Mouse (Mus musculus) gastrocnemius, adult 8-10 months (tissue): ENCODE results near the gene Cfl2. TPM values are rescaled to one million over a fixed set of nuclear protein-coding genes. Genes with fewer than 3 reads are reported as not detected.
A peak's percentile ranks its signal among the peaks of the same experiment; 100 is the strongest.
"Not testable (repeated sequence)": the region's sequence is repeated elsewhere in the genome, so short reads cannot be mapped to it uniquely, and the experiment has no call there.

Source experiments
- DNase-seq, 2 experiments: peaks; one replicate each; pipeline ENCODE4 v3.0.0; 2022; ENCODE audit warnings: low spot score in 2 of 2
- total RNA-seq, 4 experiments: library from RNA; stranded (reverse); gene quantifications; 2 replicates each; pipeline ENCODE4 v1.2.4; 2022

Gene Cfl2
- total RNA-seq, 4 experiments from 2014 or later = 479 to 530 (median 494) TPM

- not testable (repeated sequence) for DNase-seq
Observed at GRCm38 (mm10) chr12:54831927-54832326, 30.8 kb downstream of the Cfl2 start.

- DNase-seq = peak; percentile 62 to 64
Observed at GRCm38 (mm10) chr12:54830574-54830973, 32.1 kb downstream of the Cfl2 start.

DNA sequence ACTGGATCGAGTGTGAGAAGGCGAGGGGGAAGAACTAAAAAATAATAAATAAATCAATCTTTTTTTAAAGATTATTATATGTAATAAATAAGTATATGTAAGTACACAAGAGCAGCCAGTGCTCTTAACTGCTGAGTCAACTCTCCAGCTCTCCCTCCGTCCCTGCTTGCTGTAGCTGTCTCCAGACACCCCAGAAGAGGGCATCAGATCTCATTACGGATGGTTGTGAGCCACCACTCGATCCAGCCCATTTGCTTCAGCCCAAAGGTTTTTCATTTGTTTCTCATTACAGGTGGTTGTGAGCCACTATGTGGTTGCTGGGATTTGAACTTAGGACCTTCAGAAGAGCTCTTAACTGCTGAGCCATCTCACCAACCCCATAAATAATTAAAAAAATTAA is 32.8 kb downstream of the Cfl2 start:
- DNase-seq = no peak

DNA sequence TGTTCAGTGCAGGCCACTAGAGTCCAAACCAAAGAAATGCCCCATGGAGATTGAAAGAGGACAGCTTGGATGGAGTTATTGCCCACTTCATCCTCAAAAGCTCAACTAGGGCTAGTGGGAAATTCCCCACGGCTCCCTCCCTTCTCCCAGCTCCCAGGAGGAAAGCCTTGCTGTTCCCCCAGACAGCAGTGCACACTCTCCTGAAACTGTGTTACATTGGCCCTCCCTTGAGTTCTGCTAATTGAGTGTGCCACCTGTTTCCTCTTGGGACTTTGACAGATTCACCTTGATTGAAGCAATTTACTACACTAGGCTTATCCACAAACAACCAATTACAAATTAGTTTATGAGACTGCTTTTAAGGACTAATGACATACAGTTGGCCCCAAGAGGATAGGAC is 34.6 kb downstream of the Cfl2 start:
- no peak for DNase-seq

GRCm38 (mm10) chr12:54825202-54825601 is 37.5 kb downstream of the Cfl2 start:
- no peak for DNase-seq

DNA sequence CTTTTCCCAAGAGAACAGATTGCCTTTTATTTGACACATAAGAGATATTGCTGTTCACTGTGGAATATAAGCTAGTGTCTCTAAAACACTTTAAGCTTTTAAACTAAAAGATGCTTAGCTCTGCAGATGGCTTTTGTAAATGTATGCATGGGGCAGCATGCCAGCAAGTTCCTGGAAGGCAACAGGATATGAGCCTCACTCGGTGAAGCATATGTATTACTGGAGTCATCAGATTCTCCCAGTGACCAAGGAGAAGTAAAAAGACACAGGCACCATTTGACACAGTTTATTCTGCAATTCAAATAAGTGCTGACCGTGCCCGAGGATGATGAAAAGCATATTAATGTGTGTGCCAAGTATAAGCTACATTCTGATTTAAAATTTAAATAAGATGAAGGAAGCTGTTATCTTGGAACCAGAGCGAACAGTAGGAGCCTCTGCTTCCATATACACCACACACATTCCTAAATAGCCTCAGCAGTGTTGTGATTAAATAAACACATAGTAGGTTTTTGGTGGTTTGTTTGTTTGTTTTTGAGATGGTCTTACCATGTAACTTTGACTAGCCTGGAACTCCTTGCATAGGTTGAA is 39.7 kb downstream of the Cfl2 start:
- DNase-seq = no peak

DNA sequence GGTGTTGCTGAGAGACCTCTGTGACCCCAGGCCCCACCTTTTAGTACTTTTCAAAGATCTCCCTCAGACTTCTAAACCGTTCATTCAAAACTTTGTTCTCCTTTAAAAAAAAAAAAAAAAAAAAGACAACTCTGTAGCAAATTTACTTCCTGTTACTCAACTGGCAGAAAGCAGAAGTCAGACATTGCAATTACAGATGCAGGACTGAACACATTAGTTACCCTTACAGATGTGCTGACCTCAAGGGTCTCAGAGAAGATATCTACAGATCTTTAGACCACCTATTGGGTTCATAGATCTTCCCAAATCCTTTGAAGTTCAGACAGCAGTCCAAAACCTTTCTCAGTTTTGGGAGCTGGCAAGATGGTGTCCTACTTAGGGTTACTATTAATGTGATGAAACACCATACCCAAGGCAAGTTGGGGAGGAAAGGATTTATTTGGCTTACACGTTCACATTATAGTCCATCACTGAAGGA is 42.0 kb downstream of the Cfl2 start:
- DNase-seq = no peak

- DNase-seq = no peak
Observed at GRCm38 (mm10) chr12:54819181-54819935, 43.3 kb downstream of the Cfl2 start.

GRCm38 (mm10) chr12:54810142-54810541 is 52.5 kb downstream of the Cfl2 start:
- DNase-seq = no peak

Other genes with a start within 250 kb of the Cfl2 start
- 10 to 100 TPM; 16.3 to 23.9 (median 19.2) TPM for gene Sptssa, start 206.3 kb downstream of the Cfl2 start, total RNA-seq
- gene Eapp, start 167.0 kb downstream of the Cfl2 start, total RNA-seq = 10 to 100 TPM; 15.1 to 24.6 (median 15.1) TPM
- gene Snx6, start 67.2 kb downstream of the Cfl2 start, total RNA-seq = 10 to 100 TPM; 19.1 to 21.2 (median 19.7) TPM
- gene Gm20403, start 123.7 kb upstream of the Cfl2 start, total RNA-seq = not detected
- 1 to 10 TPM; 1.8 to 3.1 (median 2.7) TPM for gene Baz1a, start 151.5 kb upstream of the Cfl2 start, total RNA-seq
- 10 to 100 TPM in 1 of 4 experiments, 1 to 10 TPM in 3; 4.5 to 10.3 (median 8.1) TPM for gene 2700097O09Rik, start 217.2 kb upstream of the Cfl2 start, total RNA-seq
- gene Srp54a, start 217.4 kb upstream of the Cfl2 start, total RNA-seq = 10 to 100 TPM; 66.2 to 94.8 (median 80.8) TPM